Mouse (Mus musculus) cerebellum, postnatal 4 days (tissue): ENCODE data around the gene Cers6.

Source experiments
- DNase-seq, 2 experiments: peaks; one replicate each; pipeline ENCODE4 v3.0.0; 2022; ENCODE audit warnings: low spot score in 2 of 2, mixed read lengths in 1 of 2

The Cers6 gene

GRCm38 (mm10) chr2:68960060-68960459 is 98.8 kb downstream of the Cers6 start:
- DNase-seq = no peak

- no peak for DNase-seq
Measured at GRCm38 (mm10) chr2:68960620-68961019, 99.4 kb downstream of the Cers6 start.

- DNase-seq = no peak
Measured at GRCm38 (mm10) chr2:68966360-68966759, 105.1 kb downstream of the Cers6 start.

- DNase-seq = no peak
Measured at GRCm38 (mm10) chr2:68968028-68968427, 106.8 kb downstream of the Cers6 start.

GRCm38 (mm10) chr2:68971840-68972239 is 110.6 kb downstream of the Cers6 start:
- DNase-seq = no peak

GRCm38 (mm10) chr2:68973753-68974152 is 112.5 kb downstream of the Cers6 start:
- DNase-seq = no peak

GRCm38 (mm10) chr2:68975286-68975685 is 114.0 kb downstream of the Cers6 start:
- DNase-seq = no peak

- no peak for DNase-seq
Measured at GRCm38 (mm10) chr2:68975780-68976179, 114.5 kb downstream of the Cers6 start.

GRCm38 (mm10) chr2:68978244-68978643 is 117.0 kb downstream of the Cers6 start:
- no peak for DNase-seq

- no peak for DNase-seq
Measured at GRCm38 (mm10) chr2:68978660-68979604, 117.7 kb downstream of the Cers6 start.

- no peak for DNase-seq
Measured at GRCm38 (mm10) chr2:68981302-68981701, 120.1 kb downstream of the Cers6 start.

GRCm38 (mm10) chr2:68981756-68982409 is 120.6 kb downstream of the Cers6 start:
- DNase-seq = no peak

- DNase-seq = no peak
Measured at GRCm38 (mm10) chr2:68982979-68983378, 121.7 kb downstream of the Cers6 start.

- DNase-seq = no peak
Measured at GRCm38 (mm10) chr2:68983431-68983830, 122.2 kb downstream of the Cers6 start.

GRCm38 (mm10) chr2:68989117-68989516 is 127.9 kb downstream of the Cers6 start:
- DNase-seq = no peak

GRCm38 (mm10) chr2:68992629-68993028 is 131.4 kb downstream of the Cers6 start:
- no peak for DNase-seq

- DNase-seq = peak in 1 of 2 experiments; percentile 16
Measured at GRCm38 (mm10) chr2:68994441-68994840, 133.2 kb downstream of the Cers6 start.

- DNase-seq = no peak
Measured at GRCm38 (mm10) chr2:68995723-68996122, 134.5 kb downstream of the Cers6 start.

- DNase-seq = no peak
Measured at GRCm38 (mm10) chr2:68996268-68996667, 135.0 kb downstream of the Cers6 start.

- DNase-seq = peak in 1 of 2 experiments; percentile 17
Measured at GRCm38 (mm10) chr2:69004001-69004400, 142.8 kb downstream of the Cers6 start.

GRCm38 (mm10) chr2:69011392-69011791 is 150.2 kb downstream of the Cers6 start:
- peak in 1 of 2 experiments; percentile 6 for DNase-seq

GRCm38 (mm10) chr2:69011860-69012259 is 150.6 kb downstream of the Cers6 start:
- DNase-seq = no peak

- no peak for DNase-seq
Measured at GRCm38 (mm10) chr2:69014241-69014640, 153.0 kb downstream of the Cers6 start.
